Mouse (Mus musculus) MEL (cell line): ENCODE data around the gene P2rx3.
A peak's percentile ranks its signal among the peaks of the same experiment; 100 is the strongest.

Source experiments
- CHD2 ChIP-seq: IDR thresholded peaks from 2 replicates; pipeline ENCODE4 v1.6.1; 2011; ENCODE audit warnings: low read length, improper control_type of control experiment
- CTCF ChIP-seq, 3 experiments: IDR thresholded peaks in 2 of 3; conservative IDR thresholded peaks in 1 of 3; 2 replicates each; pipeline ENCODE4 v1.5.1; 2011 to 2012; ENCODE audit warnings: low read length in 3 of 3, low read depth in 2 of 3, mild to moderate bottlenecking in 2 of 3, improper control_type of control experiment in 1 of 3, inconsistent platforms in 1 of 3, mixed read lengths in 1 of 3, moderate library complexity in 1 of 3; ENCODE audit not compliant: control insufficient read depth in 1 of 3, insufficient read depth in 1 of 3, poor library complexity in 1 of 3, severe bottlenecking in 1 of 3
- E2F4 ChIP-seq: IDR thresholded peaks from 2 replicates; pipeline ENCODE4 v1.6.1; 2011; ENCODE audit warnings: low read depth, low read length, improper control_type of control experiment, borderline replicate concordance
- ELF1 ChIP-seq: IDR thresholded peaks from 2 replicates; pipeline ENCODE4 v1.6.1; 2014; ENCODE audit warnings: low read depth, mild to moderate bottlenecking, inconsistent platforms, low read length, improper control_type of control experiment, moderate library complexity
- EP300 ChIP-seq, 2 experiments: IDR thresholded peaks; 2 replicates each; pipeline ENCODE4 v1.6.1; 2011; ENCODE audit warnings: improper control_type of control experiment in 2 of 2, low read length in 2 of 2, low read depth in 1 of 2, mild to moderate bottlenecking in 1 of 2
- GATA1 ChIP-seq: IDR thresholded peaks from 2 replicates; pipeline ENCODE4 v1.6.1; 2011; ENCODE audit warnings: low read depth, low read length, improper control_type of control experiment
- MAX ChIP-seq: IDR thresholded peaks from 2 replicates; pipeline ENCODE4 v1.6.1; 2011; ENCODE audit warnings: low read length, improper control_type of control experiment
- POLR2A ChIP-seq, 2 experiments: IDR thresholded peaks; 2 replicates each; pipeline ENCODE4 v1.6.1; 2011 to 2012; ENCODE audit warnings: low read length in 2 of 2, mild to moderate bottlenecking in 2 of 2, control low read depth in 1 of 2, improper control_type of control experiment in 1 of 2, low read depth in 1 of 2, moderate library complexity in 1 of 2; ENCODE audit not compliant: control insufficient read depth in 1 of 2, insufficient read depth in 1 of 2, poor library complexity in 1 of 2
- POLR2AphosphoS2 ChIP-seq: IDR thresholded peaks from 2 replicates; pipeline ENCODE4 v1.6.1; 2011; ENCODE audit warnings: low read length, improper control_type of control experiment
- POLR2AphosphoS5 ChIP-seq: IDR thresholded peaks from 2 replicates; pipeline ENCODE4 v1.6.1; 2012; ENCODE audit warnings: low read depth, borderline replicate concordance, mild to moderate bottlenecking, inconsistent platforms, low read length, moderate library complexity, mixed read lengths
- ZMIZ1 ChIP-seq: IDR thresholded peaks from 2 replicates; pipeline ENCODE4 v1.6.1; 2012; ENCODE audit warnings: low read depth, mild to moderate bottlenecking, inconsistent platforms, low read length, improper control_type of control experiment, moderate library complexity
- ZNF384 ChIP-seq: IDR thresholded peaks from 2 replicates; pipeline ENCODE4 v1.6.1; 2012; ENCODE audit warnings: low read depth, mild to moderate bottlenecking, inconsistent platforms, low read length, improper control_type of control experiment

- TF ChIP-seq CHD2 (no peak), E2F4 (no peak), POLR2A (IDR thresholded peaks at IDR 0.05; ENCODE audit: control insufficient read depth in 1 of 2, insufficient read depth in 1 of 2, low read depth in 1 of 2, low read length in 2 of 2, poor library complexity in 1 of 2) (no peak), MAX (no peak), EP300 (IDR thresholded peaks at IDR 0.05; ENCODE audit: low read depth in 1 of 2, low read length in 2 of 2) (no peak), GATA1 (no peak), ZMIZ1 (no peak), ELF1 (no peak), CTCF (IDR thresholded peaks at IDR 0.05 in 2 of 3, conservative IDR thresholded peaks at IDR 0.05 in 1 of 3; ENCODE audit: control insufficient read depth in 1 of 3, insufficient read depth in 1 of 3, low read depth in 2 of 3, low read length in 3 of 3, poor library complexity in 1 of 3, severe bottlenecking in 1 of 3) (peak; percentile 89 to 95 (median 95)), ZNF384 (no peak), POLR2AphosphoS2 (no peak), POLR2AphosphoS5 (no peak)
Observed at GRCm38 (mm10) chr2:84956274-84956673, 81.0 kb downstream of the P2rx3 start.
